Mouse (Mus musculus): ENCODE data around the gene Olfr116.

Gene Olfr116

DNA sequence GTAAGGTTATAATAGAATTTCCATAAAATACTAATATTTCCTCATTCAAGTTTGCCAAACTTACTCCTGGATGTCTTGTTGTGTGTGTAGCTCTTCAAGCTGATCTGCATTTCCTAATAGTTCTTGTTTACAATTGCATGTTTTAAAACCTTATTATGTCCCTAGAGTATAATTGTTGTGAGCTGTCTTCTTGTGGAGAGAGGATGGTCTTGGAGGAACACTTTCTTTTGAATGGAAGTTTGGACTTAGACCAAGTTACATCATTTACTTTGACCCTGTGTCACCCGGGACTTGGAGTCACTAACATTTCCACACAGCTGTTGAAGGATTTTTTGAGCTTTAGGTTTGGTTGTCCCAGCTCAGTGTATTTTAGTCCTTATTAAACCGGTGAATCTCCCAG, at the start of gene Olfr116, which contains the start of gene Olfr115:
Olfr116 (minus strand) TSS at position 191 of the 400 bp plus-strand sequence.
Olfr115 (minus strand) TSS at position 101 of the 400 bp plus-strand sequence.
- DNase-seq (ENCODE audit: low spot score) = no peak

DNA sequence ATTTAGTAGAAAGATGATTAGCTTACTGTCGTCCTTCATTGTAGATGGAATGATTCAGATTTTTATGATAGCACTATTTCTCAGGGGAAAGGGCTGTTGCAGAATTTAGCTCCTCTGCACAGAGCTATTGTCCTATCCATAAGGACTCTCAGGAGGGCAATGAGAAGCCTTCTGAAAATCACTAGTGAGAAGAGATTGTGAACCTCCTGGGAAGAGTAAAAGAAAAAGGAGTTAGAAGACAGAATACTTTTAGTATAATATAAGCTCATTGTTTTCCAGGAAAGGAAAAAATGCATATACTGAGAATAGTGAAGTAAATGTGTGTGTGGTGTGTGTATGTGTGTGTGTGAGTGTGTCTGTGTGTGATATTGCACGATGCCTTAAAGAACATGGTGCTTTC, 39.7 kb upstream of the Olfr116 start, which contains the start of gene Olfr118:
Olfr118 (plus strand) TSS at position 301 of the 400 bp plus-strand sequence.
- no peak for DNase-seq (ENCODE audit: low spot score)

- DNase-seq (ENCODE audit: low spot score) = no peak
Observed at GRCm38 (mm10) chr17:37663682-37664081, 36.7 kb upstream of the Olfr116 start, which contains the start of gene Olfr117. TSS of gene Olfr117 (minus strand) at chr17:37663782.

DNA sequence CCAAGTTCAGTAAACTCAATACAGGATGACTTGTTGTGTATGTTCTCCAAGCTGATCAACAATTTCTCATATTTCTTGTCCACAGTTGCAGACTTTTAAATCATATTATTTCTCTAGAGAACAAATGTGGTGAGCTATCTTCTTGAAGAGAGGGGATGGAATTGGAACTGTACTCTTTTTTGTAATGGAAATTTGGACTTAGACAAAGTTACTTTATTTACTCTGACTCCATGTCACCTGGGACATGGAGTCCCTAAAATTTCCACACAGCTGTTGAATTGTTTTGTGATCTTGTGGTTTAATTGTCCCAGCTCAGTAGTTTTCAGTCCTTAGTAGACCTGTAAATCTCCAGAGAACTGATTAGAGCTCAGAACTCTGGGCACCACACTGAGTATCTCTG, 34.4 kb downstream of the Olfr116 start, which contains the start of gene Olfr114:
Olfr114 (minus strand) TSS at position 101 of the 400 bp plus-strand sequence.
- no peak for DNase-seq (ENCODE audit: low spot score)

DNA sequence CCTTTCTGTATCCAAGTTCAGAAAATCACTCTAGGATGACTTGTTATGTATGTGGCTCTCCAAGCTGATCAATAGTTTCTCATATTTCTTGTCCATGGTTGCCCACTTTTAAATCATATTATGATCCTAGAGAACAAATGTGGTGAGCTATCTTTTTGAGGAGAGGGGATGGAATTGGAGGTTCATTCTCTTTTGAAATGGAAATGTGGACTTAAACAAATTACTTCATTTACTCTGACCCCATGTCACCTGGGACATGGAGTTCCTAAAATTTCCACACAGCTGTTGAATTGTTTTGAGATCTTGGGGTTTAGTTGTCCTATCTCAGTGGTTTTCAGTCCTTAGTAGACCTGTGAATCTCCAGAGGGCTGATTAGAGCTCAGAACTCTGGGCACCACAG, 49.4 kb downstream of the Olfr116 start, which contains the start of gene Olfr113:
Olfr113 (minus strand) TSS at position 101 of the 400 bp plus-strand sequence.
- DNase-seq (ENCODE audit: low spot score) = no peak

Data from ovary, postnatal 10 days (tissue).